Mouse (Mus musculus): ENCODE measurements around the gene Dusp8.
"Not testable (repeated sequence)": the region's sequence is repeated elsewhere in the genome, so short reads cannot be mapped to it uniquely, and the experiment has no call there.

Gene Dusp8

GRCm38 (mm10) chr7:142095183-142095931 is at the start of gene Dusp8:
Dusp8 (minus strand) TSS chr7:142095843.
- DNase-seq (ENCODE audit: low spot score in 2 of 2), result peak; percentile 91 to 94

GRCm38 (mm10) chr7:142144507-142144906 is 48.9 kb upstream of the Dusp8 start, which contains the start of gene Gm45337:
Gm45337 (minus strand) TSS chr7:142144607.
- DNase-seq (ENCODE audit: low spot score in 2 of 2), result no peak

- DNase-seq (ENCODE audit: low spot score in 2 of 2), result not testable (repeated sequence)
Measured at GRCm38 (mm10) chr7:142143506-142144010, 47.9 kb upstream of the Dusp8 start.

- no peak for DNase-seq (ENCODE audit: low spot score in 2 of 2)
Measured at GRCm38 (mm10) chr7:142140696-142141095, 45.1 kb upstream of the Dusp8 start.

GRCm38 (mm10) chr7:142135934-142136333 is 40.3 kb upstream of the Dusp8 start, which contains the start of gene Gm39115:
Gm39115 (minus strand) TSS chr7:142136034.
- not testable (repeated sequence) for DNase-seq (ENCODE audit: low spot score in 2 of 2)

GRCm38 (mm10) chr7:142134206-142134995 is 38.8 kb upstream of the Dusp8 start:
- DNase-seq (ENCODE audit: low spot score in 2 of 2), result no peak

GRCm38 (mm10) chr7:142128843-142129242 is 33.2 kb upstream of the Dusp8 start:
- DNase-seq (ENCODE audit: low spot score in 2 of 2), result no peak

- not testable (repeated sequence) for DNase-seq (ENCODE audit: low spot score in 2 of 2)
Measured at GRCm38 (mm10) chr7:142120629-142121028, 25.0 kb upstream of the Dusp8 start, which contains the start of gene Gm45618. Gm45618 (minus strand) TSS chr7:142120729.

- no peak for DNase-seq (ENCODE audit: low spot score in 2 of 2)
Measured at GRCm38 (mm10) chr7:142119632-142120031, 24.0 kb upstream of the Dusp8 start.

GRCm38 (mm10) chr7:142104747-142105146 is 9.1 kb upstream of the Dusp8 start:
- no peak for DNase-seq (ENCODE audit: low spot score in 2 of 2)

GRCm38 (mm10) chr7:142097776-142098175 is 2.1 kb upstream of the Dusp8 start:
- peak; percentile 75 to 79 for DNase-seq (ENCODE audit: low spot score in 2 of 2)

GRCm38 (mm10) chr7:142096701-142097100 is 1.1 kb upstream of the Dusp8 start:
- no peak for DNase-seq (ENCODE audit: low spot score in 2 of 2)

GRCm38 (mm10) chr7:142094301-142095143 is 1.1 kb downstream of the Dusp8 start:
- DNase-seq (ENCODE audit: low spot score in 2 of 2), result peak; percentile 70 to 74

- no peak for DNase-seq (ENCODE audit: low spot score in 2 of 2)
Measured at GRCm38 (mm10) chr7:142093696-142094240, 1.9 kb downstream of the Dusp8 start.

GRCm38 (mm10) chr7:142092991-142093390 is 2.7 kb downstream of the Dusp8 start:
- DNase-seq (ENCODE audit: low spot score in 2 of 2), result no peak

GRCm38 (mm10) chr7:142091848-142092247 is 3.8 kb downstream of the Dusp8 start:
- peak in 1 of 2 experiments; percentile 60 for DNase-seq (ENCODE audit: low spot score in 2 of 2)

GRCm38 (mm10) chr7:142089648-142090447 is 5.8 kb downstream of the Dusp8 start:
- no peak for DNase-seq (ENCODE audit: low spot score in 2 of 2)

GRCm38 (mm10) chr7:142088886-142089285 is 6.8 kb downstream of the Dusp8 start:
- no peak for DNase-seq (ENCODE audit: low spot score in 2 of 2)

GRCm38 (mm10) chr7:142087069-142087652 is 8.5 kb downstream of the Dusp8 start:
- DNase-seq (ENCODE audit: low spot score in 2 of 2), result no peak
